Mouse (Mus musculus): Measurements from ENCODE around the gene Tenm4.

The Tenm4 gene

GRCm38 (mm10) chr7:96341479-96341878 lies 170.4 kb downstream of the Tenm4 start:
- no peak for DNase-seq (ENCODE audit: low spot score)

DNA sequence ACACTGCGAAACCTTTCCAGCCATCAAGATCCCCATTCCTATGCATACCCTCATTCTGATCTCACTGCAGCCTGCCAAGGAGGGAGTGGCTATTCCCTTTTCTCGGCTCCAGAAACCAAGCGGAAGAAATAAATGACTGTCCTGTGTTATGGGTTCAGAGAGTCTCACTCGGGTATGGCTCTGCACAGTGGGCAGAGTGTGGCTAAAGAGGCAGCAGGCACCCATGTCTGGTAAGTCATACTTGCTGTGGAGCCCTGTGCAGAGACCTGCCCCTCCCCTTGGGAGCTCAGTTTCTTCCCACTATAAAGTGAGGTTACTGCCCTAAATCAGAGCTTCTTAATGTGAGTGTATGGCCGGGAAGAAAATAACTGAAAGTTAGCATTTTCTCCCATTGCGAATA lies 171.9 kb downstream of the Tenm4 start:
- DNase-seq (ENCODE audit: low spot score) = no peak

DNA sequence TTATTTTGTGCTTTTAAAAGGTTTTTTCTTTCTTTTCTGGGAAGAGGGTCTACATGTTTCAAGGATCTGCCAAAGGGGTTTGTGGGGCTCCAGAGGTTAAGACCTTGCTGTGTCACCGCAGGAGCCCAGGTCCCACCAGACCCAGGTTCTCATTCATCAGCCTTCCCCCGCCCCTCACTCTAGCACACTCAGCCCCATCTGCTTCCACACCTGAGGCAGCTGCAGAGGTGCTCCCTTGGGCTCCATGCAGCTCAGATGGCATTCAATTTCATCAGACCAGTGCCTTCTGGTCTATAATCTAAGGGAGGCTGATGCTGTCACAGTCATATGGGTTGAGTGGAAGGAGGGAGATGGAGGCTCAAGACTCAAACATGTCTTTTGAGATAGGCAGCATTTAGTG lies 172.6 kb downstream of the Tenm4 start:
- DNase-seq (ENCODE audit: low spot score) = no peak

DNA sequence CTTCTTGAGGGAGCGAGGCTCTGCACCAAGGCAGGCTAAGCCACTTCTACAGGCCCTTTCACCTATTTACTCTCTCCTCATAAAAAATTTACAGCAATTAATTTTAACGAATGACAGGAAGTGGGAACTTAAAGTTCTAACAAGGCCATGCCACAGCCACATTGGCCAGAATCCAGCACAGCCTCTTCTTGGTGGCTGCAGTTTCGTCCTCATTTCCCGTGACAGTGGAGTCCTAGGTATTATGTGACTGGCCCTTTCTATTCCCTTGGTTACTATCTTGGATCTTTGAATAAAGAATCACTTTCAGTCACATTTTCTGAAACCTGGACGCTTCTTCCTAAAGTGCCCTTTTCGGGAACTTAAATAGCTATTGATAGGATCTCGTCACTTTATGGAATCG lies 181.6 kb downstream of the Tenm4 start:
- DNase-seq (ENCODE audit: low spot score) = no peak

DNA sequence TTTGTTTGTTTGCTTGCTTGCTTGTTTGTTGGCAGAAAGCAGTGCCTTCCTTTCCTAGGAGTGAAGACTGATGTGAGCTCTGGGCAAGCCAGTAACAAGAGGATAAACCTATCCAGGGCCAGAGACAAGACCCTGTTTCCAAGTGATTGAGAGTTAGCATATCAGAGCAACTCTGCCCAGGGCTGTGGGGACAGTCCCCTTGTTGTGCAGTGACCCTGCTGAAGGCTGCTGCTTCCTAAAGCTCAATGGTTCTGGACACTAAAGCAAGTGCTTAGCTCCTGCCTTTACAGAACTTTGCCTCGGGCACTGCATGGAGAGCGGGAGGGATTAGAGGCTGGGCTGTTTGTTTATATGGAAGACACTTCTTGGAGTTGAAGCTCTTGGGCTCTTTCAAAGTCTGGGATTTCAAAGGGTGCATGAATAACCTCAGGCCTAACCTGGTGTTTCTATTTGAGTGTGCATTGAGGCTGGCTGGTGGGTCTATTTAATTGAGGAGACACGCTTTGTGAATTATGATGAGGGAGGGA lies 185.3 kb downstream of the Tenm4 start:
- DNase-seq (ENCODE audit: low spot score) = no peak

GRCm38 (mm10) chr7:96357550-96357949 lies 186.5 kb downstream of the Tenm4 start:
- no peak for DNase-seq (ENCODE audit: low spot score)

DNA sequence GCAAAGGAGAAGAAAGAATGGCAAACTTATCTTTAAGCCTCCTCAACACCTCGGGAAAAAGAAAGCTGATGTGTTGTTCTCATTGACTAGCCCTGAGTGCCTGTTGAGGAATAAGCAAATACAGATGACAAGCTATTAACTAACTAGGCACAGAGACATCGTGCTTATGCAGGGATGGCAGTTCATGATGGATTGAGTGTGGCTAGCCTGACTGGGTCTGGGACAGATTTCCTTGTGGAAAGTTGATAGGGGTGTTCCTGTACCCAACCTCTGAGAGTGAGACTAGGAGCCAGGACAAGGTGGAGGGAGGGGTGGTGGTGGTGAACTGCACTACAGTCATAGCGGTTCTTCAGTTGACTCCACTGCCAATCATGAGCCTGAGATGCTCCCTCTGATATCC lies 192.3 kb downstream of the Tenm4 start:
- no peak for DNase-seq (ENCODE audit: low spot score)

DNA sequence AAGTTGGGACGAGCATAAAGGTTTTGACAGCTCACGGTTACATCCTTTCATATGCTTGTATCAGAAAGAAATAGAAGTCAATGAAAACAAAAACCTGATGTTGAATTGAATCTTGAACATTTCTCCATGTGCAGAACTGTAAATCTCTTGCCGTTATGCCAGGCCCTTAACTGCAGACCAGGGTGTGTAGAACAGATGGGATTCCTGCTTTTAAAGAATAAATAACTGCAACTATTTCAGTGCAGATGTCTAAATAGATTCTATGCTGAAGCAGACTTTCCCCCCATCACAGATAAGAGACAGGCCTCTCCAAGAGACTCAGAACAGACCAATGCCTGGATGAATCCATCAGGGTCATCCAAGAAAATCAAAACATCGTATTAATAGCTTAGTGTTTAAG lies 198.9 kb downstream of the Tenm4 start:
- DNase-seq (ENCODE audit: low spot score) = no peak

- DNase-seq (ENCODE audit: low spot score) = no peak
Observed at GRCm38 (mm10) chr7:96374004-96374663, 203.1 kb downstream of the Tenm4 start.

GRCm38 (mm10) chr7:96375507-96375906 lies 204.5 kb downstream of the Tenm4 start:
- DNase-seq (ENCODE audit: low spot score) = no peak

- no peak for DNase-seq (ENCODE audit: low spot score)
Observed at GRCm38 (mm10) chr7:96383686-96384528, 212.9 kb downstream of the Tenm4 start.

DNA sequence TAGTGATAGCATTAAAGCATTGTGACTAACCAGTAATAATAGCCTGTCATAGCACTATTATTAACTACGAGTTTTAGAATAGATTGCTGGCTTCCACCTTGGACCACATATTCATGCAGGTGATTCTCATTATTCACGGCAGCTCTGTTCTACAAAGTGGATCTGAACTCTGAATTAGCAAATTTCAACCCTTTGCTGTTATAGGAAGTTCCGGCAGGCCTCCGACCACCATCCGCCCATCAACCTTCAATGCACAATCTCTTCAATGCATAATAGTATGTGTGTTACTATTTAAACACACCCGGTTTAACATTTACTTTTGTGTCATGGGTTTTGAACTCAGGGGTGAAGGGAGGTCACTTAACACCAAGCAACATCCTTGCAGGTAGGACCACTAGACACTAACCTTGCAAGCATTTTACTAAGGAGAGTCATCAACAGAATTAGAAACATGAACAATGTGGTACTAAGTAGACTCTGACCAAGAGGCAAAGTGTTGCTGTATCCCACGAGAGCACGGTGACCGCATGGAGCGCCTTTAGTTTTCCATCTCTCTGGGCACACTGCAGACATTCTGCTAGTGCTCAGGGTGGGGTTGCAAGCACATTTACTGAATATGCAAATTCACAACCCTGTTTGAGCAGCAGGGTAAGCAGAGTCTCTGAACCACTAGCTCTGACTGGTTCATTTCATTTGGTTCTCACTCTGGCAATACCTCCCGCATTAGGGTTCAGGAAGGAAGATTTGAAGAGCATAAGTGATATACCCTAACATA lies 213.9 kb downstream of the Tenm4 start:
- DNase-seq (ENCODE audit: low spot score) = no peak

DNA sequence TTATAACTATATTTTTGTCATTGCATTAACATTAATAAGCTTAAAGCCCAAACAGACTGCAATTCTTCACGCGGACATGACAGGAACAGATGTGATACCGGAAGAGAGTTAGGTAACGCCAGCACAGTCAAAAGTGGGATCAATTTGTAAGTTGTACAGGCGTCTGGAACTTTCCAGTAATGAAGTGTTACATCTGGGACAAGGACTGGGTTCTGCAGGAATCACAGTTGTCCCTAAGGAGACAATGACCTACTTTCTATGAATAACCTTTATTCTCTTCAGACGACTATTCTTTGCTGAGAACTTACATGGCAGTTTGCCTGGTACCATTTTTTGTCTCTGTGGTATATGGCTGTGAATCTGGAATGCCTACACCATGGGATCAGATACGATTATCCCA lies 214.8 kb downstream of the Tenm4 start:
- no peak for DNase-seq (ENCODE audit: low spot score)

- DNase-seq (ENCODE audit: low spot score) = no peak
Observed at GRCm38 (mm10) chr7:96390034-96390670, 219.1 kb downstream of the Tenm4 start.

DNA sequence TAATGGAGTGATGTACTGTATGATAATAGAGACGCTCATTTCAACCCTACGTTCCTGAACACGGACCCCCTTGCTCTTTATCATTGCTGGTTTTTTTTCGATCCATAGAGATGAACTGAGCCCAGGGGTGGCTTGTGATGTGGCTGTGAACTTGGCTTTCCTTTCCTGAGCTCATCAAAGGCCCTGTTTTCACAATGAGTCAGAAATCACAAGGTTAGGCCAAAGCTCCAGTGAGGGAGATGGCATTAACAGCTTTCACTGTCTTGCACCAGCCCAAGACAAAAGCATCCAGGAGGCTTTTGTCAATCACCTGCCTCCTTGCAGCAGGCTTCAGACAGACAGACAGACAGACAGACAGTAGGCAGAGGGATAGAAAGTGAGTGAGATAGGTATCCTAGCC lies 219.8 kb downstream of the Tenm4 start:
- DNase-seq (ENCODE audit: low spot score) = no peak

- DNase-seq (ENCODE audit: low spot score) = no peak
Observed at GRCm38 (mm10) chr7:96391797-96392472, 220.9 kb downstream of the Tenm4 start.

DNA sequence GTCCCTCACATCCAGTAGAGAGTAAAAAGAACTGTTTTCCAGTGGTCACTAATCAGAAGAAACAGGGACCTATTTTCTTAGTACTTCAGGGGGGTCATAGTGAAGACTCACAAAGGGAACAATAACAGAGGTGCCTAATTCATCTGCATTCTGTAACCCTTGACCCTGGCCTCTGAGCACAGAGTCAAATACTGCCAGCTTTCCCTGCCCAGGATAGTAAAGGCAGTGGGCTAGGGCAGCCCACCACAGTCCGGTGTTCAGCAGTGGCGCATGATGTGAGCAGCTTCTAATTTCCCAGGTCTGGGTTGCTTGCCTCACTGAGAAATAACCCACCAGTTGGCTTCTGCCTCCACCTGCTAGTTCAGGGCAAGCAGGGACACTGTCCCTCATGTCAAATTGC lies 221.6 kb downstream of the Tenm4 start:
- no peak for DNase-seq (ENCODE audit: low spot score)

DNA sequence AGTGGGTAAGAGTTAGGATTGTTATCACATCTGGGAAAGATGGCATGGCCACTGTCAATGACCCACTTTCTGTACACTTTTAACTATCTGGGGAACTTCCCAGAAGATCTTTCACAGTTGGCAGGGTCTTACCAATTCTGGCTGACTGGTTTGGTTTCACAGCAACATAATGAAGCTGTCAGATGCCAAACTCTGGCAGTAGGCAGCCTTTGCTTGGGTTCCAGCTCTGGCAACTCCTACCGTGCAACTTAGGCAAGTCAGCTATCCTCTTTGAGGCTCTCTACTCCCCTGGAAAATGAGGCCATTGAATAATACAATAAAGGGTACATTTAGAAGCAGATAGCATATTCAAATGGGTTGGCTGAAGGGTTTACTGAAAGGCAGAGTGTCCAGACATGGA lies 226.9 kb downstream of the Tenm4 start:
- DNase-seq (ENCODE audit: low spot score) = no peak

DNA sequence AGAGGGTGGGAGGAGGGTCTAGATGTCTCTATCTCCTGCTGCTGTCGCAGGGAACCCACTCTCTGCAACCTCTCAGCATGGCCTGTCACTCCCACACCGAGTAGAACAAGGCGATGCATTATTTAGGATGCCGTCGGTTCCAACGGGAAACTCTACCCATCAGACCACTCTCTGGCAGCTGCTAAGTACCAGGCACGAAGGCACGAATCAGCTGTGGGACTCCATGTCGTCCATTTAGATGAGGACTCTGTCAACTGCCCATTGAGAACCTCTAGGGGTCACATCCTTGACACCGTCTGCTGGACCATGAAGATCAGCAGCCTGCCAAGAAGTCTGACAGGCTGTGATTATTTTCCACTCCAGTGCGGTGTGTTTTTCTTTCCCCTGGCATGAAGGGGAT lies 229.4 kb downstream of the Tenm4 start:
- no peak for DNase-seq (ENCODE audit: low spot score)

GRCm38 (mm10) chr7:96406630-96407214 lies 235.7 kb downstream of the Tenm4 start:
- DNase-seq (ENCODE audit: low spot score) = no peak
